Mouse (Mus musculus): ENCODE measurements at regions not wholly inside any gene's neighbourhood (a gene's known extent, or its start where the extent isn't known, plus 50 kb on each side); places are given as distances from the start of the nearest gene placed in this dataset.

GRCm38 (mm10) chr14:17156402-17156954 lies 337.5 kb upstream of the Rarb start:
- TF ChIP-seq CTCF (IDR thresholded peaks at IDR 0.05; ENCODE audit: insufficient read depth, low read length), result no peak
- no peak for TF ChIP-seq POLR2A (IDR thresholded peaks at IDR 0.05; ENCODE audit: borderline replicate concordance, extremely low read depth, low read depth, low read length)
